Mouse (Mus musculus) macrophage (primary cell): ENCODE data around the gene D330020A13Rik. TPM values are rescaled to one million over a fixed set of nuclear protein-coding genes. Genes with fewer than 3 reads are reported as not detected.

ENCODE experiments used
- H3K27ac ChIP-seq: fragments of 350-480 bp; formaldehyde crosslinking; 2 replicates; pipeline ENCODE4 v1.9.0; 2021
- H3K36me3 ChIP-seq: fragments of 350-480 bp; formaldehyde crosslinking; 2 replicates; pipeline ENCODE4 v1.9.0; 2021; ENCODE audit errors: inconsistent target
- H3K4me3 ChIP-seq: fragments of 350-480 bp; formaldehyde crosslinking; 2 replicates; pipeline ENCODE4 v1.9.0; 2021; ENCODE audit errors: inconsistent target
- H3K79me2 ChIP-seq: fragments of 350-480 bp; formaldehyde crosslinking; 2 replicates; pipeline ENCODE4 v1.9.0; 2021; ENCODE audit errors: inconsistent target
- WGBS: methylation state at CpG from one replicate; pipeline ENCODE4 v1.1.7; 2026; ENCODE audit warnings: inconsistent platforms; ENCODE audit not compliant: missing documents; 5-methylcytosine and 5-hydroxymethylcytosine counted together
- polyA plus RNA-seq: library from polyadenylated mRNA; stranded (reverse); fragments of 250-400 nt; gene quantifications from 3 replicates; pipeline ENCODE4 v1.2.4, GENCODE M21; 2018; ENCODE audit warnings: inconsistent platforms
- total RNA-seq, 78 experiments: library from RNA; depleted of rRNA; stranded (reverse); fragments of 250-400 nt; gene quantifications; 1 replicate in 9 of 78; 2 replicates in 24 of 78; 3 replicates in 43 of 78; 4 replicates in 2 of 78; pipeline ENCODE4 v1.2.4; 2018; ENCODE audit warnings: inconsistent platforms in 56 of 78

The D330020A13Rik gene
- total RNA-seq (2018; cell fraction: chromatin; rRNA removed), result not detected
- not detected for total RNA-seq (2018; cell fraction: cytosol; rRNA removed)
- total RNA-seq (2018; cell fraction: nucleus; rRNA removed), result not detected
- not detected in 3 replicates for polyA plus RNA-seq

DNA sequence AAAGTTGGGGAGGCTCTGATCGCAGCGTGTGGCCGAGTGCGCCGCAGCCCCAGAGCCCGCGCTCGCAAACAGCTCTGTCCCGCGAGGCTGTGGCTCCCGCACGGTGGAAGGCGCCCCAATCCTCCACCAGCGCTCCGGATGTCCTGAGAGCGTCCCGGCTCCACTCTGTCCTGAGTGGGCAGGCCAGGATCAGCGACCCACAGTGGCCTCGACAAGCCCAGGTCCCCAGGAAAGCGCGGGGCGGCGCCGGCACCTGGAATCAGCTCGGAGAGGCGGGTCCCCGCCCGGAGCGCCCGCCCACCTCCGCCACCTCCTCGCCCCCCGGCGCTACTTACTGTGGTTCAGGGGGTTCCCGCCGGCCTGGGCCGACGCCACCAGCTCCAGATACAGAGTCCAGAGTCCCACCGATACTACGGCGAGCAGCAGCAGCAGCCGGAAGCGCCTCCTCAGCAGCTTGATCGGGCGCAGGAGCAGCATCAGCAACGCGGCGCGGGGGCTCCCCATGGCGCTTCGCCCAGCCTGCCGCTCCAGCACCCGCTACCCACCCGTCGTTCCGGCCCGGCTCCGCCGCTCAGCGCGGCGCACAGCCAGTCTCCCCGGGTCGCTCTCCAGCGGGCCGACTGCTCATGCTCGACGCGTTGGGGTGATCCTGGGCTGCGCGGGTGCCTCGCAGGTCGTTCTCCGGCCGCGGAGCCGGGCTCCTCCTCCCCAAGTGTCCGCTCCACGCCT is at the start of gene D330020A13Rik, which contains the start of gene B4galnt3:
D330020A13Rik (plus strand) TSS at position 309 of the 729 bp plus-strand sequence.
B4galnt3 (minus strand) TSS at position 504 of the 729 bp plus-strand sequence.
- Histone ChIP-seq H3K4me3 (no peak within 1 kb of the TSS), H3K27ac (no peak within 1 kb of the TSS), H3K36me3 (no peaks in the 10 kb centered on the region), H3K79me2 (no peaks in the 10 kb centered on the region)
- 2% methylated on average over 69 of the region's 79 CpGs for WGBS

GRCm38 (mm10) chr6:120246676-120247075 is 47.5 kb upstream of the D330020A13Rik start:
- no peaks in the 10 kb centered on the region for H3K79me2 ChIP-seq
- no peak overlapping the region for H3K4me3 ChIP-seq
- H3K27ac ChIP-seq, result no peak overlapping the region
- no peaks in the 10 kb centered on the region for H3K36me3 ChIP-seq
- WGBS, result 93% methylated on average over 5 of the region's 5 CpGs

- Histone ChIP-seq H3K27ac (no peak overlapping the region), H3K36me3 (no peaks in the 10 kb centered on the region), H3K79me2 (no peaks in the 10 kb centered on the region), H3K4me3 (no peak overlapping the region)
- WGBS, result 87% methylated on average over 5 of the region's 5 CpGs
Measured at GRCm38 (mm10) chr6:120249831-120250230, 44.3 kb upstream of the D330020A13Rik start.

- Histone ChIP-seq H3K4me3 (no peak overlapping the region), H3K79me2 (no peaks in the 10 kb centered on the region), H3K36me3 (no peaks in the 10 kb centered on the region), H3K27ac (no peak overlapping the region)
- WGBS, result 75% methylated on average over 6 of the region's 7 CpGs
Measured at GRCm38 (mm10) chr6:120251010-120251409, 43.2 kb upstream of the D330020A13Rik start.

DNA sequence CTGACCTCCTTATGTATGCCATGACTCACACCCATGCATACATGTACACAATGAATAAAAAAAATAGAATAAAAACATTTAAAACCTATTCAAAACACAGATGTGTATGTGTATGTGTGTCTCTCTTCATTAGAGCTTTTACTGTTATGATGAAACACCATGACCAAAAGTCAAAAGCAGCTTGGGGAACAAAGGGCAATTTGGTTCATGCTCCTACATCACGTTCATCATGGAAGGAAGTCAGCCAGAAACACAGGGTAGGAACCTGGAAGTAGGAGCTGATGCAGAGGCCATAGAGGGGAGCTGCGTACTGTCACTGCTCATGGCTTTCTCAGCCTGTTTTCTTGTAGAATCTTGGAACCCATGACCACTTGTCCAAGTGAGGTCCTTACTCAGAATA is 41.4 kb upstream of the D330020A13Rik start:
- no peaks in the 10 kb centered on the region for H3K36me3 ChIP-seq
- no peak overlapping the region for H3K4me3 ChIP-seq
- WGBS, result 73% methylated on average over 2 of the region's 2 CpGs
- H3K27ac ChIP-seq, result no peak overlapping the region
- no peaks in the 10 kb centered on the region for H3K79me2 ChIP-seq

DNA sequence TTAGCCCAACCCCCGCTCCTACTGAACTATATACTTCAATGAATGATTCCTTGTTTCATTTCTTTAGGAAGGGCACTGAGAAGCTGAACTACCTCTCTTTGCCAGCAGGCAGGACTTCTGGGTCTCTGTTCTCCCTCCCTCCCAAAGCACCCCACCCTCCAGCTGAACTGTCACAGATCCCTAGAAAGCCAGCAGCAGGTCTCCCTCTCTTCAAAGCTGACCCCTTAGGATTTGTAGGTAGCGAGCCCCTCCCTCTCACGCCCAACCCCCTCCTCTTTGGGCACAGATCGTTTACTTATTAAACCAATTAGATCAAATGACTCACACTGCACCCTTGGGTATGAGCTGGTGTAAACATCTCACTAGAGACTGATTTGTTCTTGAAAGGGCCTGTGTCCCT is 39.5 kb upstream of the D330020A13Rik start:
- H3K27ac ChIP-seq, result no peak overlapping the region
- WGBS, result 79% methylated on average over 4 of the region's 4 CpGs
- H3K4me3 ChIP-seq, result no peak overlapping the region
- H3K79me2 ChIP-seq, result no peaks in the 10 kb centered on the region
- no peaks in the 10 kb centered on the region for H3K36me3 ChIP-seq

DNA sequence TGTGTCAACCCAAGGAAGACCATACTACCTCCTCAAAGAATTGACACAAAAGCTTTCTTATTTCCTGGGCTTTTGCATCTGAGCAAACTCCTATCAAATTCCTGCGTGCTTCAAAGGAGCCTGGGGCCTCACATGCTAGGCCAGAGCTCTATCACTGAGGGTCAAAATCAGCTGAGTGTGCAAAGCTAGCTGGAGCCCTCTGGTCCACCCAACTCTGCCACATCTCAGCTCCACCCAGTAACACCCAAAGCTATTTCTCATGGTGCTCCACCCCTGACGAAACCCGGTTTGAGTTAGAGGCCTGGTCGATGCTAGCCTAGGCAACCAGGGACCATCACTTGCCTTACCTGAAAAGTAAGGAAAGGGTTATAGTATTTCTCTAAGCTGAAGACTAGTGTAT is 39.0 kb upstream of the D330020A13Rik start:
- H3K79me2 ChIP-seq, result no peaks in the 10 kb centered on the region
- no peak overlapping the region for H3K4me3 ChIP-seq
- H3K36me3 ChIP-seq, result no peaks in the 10 kb centered on the region
- WGBS, result 85% methylated on average over 4 of the region's 4 CpGs
- H3K27ac ChIP-seq, result no peak overlapping the region

DNA sequence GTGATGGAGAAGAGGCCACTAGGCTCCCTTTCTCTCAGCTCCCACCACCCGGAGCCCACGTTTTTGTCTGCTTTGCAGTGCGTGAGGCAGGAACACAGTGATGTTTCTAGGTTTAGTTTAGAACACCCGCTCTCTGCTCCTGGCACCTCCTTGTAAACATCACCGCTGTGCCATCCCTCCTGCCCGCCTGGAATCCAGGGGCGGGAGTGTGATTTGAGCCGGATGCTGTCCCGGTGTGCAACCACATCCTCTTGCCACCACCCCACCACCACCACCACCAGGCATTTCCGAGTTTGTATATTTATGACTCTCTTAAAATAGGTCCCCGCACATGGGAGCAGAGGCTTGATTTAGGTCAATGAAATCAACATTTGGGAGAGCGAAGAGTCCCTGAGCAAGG is 38.5 kb upstream of the D330020A13Rik start:
- no peak overlapping the region for H3K27ac ChIP-seq
- WGBS, result 44% methylated on average over 12 of the region's 12 CpGs
- H3K36me3 ChIP-seq, result no peaks in the 10 kb centered on the region
- H3K79me2 ChIP-seq, result no peaks in the 10 kb centered on the region
- no peak overlapping the region for H3K4me3 ChIP-seq

DNA sequence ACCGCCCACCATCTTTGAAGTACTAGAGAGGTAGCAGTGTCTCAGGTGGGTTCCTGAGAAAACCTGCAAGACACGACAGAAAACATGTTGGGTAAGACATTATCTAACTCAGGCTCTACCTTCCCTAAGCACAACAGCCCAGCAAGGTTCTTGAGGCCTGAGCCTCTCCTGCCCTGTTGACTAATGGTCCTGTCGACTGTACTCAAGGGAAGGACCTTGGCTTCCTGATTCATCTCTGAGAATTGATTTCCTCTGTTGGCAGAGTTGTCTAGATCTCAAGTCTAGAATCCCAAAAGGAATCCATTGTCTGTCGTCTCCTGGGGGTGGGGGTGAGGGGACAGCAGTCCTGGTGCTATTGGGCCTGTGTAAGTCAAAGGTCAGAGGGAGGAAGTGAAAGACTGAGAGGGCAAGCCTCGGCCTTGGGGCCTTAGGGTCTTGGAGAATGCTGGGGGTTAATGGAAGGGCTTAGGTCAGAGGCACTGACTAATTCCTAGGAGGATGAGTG is 37.7 kb upstream of the D330020A13Rik start:
- 65% methylated on average over 5 of the region's 5 CpGs for WGBS
- no peaks in the 10 kb centered on the region for H3K36me3 ChIP-seq
- H3K4me3 ChIP-seq, result no peak overlapping the region
- H3K27ac ChIP-seq, result no peak overlapping the region
- no peaks in the 10 kb centered on the region for H3K79me2 ChIP-seq

DNA sequence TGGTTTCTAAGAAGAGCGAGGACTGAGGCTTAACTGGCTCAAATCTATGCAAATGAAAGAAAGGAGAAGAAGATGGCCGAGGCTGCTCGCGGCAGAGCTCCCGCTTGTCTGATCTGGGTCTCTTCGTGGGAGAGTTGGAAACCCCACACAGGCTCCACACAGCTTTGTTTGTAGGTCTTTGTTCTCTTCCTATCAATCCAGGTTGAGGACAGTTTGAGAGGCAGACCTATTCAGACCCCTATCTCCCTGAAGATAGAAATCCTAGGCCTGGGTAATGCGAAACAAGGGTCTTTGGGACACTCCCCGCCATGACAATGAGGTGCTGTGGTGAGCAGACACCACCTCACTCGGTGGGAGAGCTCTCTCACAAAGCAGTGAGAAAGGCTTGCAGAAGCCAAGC is 34.7 kb upstream of the D330020A13Rik start:
- H3K36me3 ChIP-seq, result no peaks in the 10 kb centered on the region
- no peaks in the 10 kb centered on the region for H3K79me2 ChIP-seq
- H3K4me3 ChIP-seq, result no peak overlapping the region
- 70% methylated on average over 9 of the region's 9 CpGs for WGBS
- no peak overlapping the region for H3K27ac ChIP-seq

GRCm38 (mm10) chr6:120262886-120263531 is 31.2 kb upstream of the D330020A13Rik start:
- 83% methylated on average over 12 of the region's 12 CpGs for WGBS
- Histone ChIP-seq H3K36me3 (no peaks in the 10 kb centered on the region), H3K27ac (no peak overlapping the region), H3K79me2 (no peaks in the 10 kb centered on the region), H3K4me3 (no peak overlapping the region)

GRCm38 (mm10) chr6:120263608-120264007 is 30.6 kb upstream of the D330020A13Rik start:
- Histone ChIP-seq H3K27ac (no peak overlapping the region), H3K4me3 (no peak overlapping the region), H3K79me2 (no peaks in the 10 kb centered on the region), H3K36me3 (no peaks in the 10 kb centered on the region)
- WGBS, result 88% methylated on average over 7 of the region's 7 CpGs

DNA sequence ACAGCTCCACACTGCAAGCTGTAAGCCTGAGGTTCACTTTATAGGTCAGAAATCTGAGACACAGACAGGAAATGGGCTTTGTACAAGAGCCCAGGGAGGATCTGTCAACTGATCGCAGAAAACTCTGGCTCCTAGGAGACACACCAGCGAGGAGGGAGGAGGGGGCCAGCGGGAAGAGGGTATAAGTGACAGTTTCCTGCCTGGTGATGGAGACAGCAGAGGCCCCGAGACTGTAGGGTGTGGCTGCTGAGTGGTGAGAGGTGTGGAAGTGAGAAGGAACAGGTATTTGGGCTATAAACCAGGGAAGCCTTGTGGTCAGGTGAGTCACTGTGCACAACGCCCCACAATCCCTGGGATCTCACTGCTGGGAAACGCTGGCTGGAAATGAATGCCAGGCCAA is 30.0 kb upstream of the D330020A13Rik start:
- no peaks in the 10 kb centered on the region for H3K36me3 ChIP-seq
- 27% methylated on average over 6 of the region's 6 CpGs for WGBS
- no peaks in the 10 kb centered on the region for H3K79me2 ChIP-seq
- H3K4me3 ChIP-seq, result no peak overlapping the region
- H3K27ac ChIP-seq, result no peak overlapping the region

GRCm38 (mm10) chr6:120274181-120274580 is 20.0 kb upstream of the D330020A13Rik start:
- no peaks in the 10 kb centered on the region for H3K79me2 ChIP-seq
- H3K36me3 ChIP-seq, result no peaks in the 10 kb centered on the region
- no peak overlapping the region for H3K27ac ChIP-seq
- no peak overlapping the region for H3K4me3 ChIP-seq
- 80% methylated on average over 8 of the region's 8 CpGs for WGBS

- Histone ChIP-seq H3K4me3 (no peak overlapping the region), H3K27ac (no peak overlapping the region), H3K79me2 (no peaks in the 10 kb centered on the region), H3K36me3 (no peaks in the 10 kb centered on the region)
- 90% methylated on average over 4 of the region's 4 CpGs for WGBS
Measured at GRCm38 (mm10) chr6:120274887-120275286, 19.3 kb upstream of the D330020A13Rik start.
